Mouse (Mus musculus): ENCODE data around the gene Usf1.

The Usf1 gene

GRCm38 (mm10) chr1:171410947-171411484 is at the start of gene Usf1:
Gene Usf1 (plus strand): TSS chr1:171411313.
- peak; percentile 98 for DNase-seq (ENCODE audit: low spot score)

GRCm38 (mm10) chr1:171365934-171366333 is 45.2 kb upstream of the Usf1 start:
- DNase-seq (ENCODE audit: low spot score) = no peak

- DNase-seq (ENCODE audit: low spot score) = no peak
These were observed 41.1 kb upstream of the Usf1 start, which contains the start of gene Nectin4 for GRCm38 (mm10) chr1:171369845-171370556. Gene Nectin4 (plus strand): TSS chr1:171370099.

- no peak for DNase-seq (ENCODE audit: low spot score)
These were observed 38.2 kb upstream of the Usf1 start for GRCm38 (mm10) chr1:171372880-171373279.

- no peak for DNase-seq (ENCODE audit: low spot score)
These were observed 37.2 kb upstream of the Usf1 start for GRCm38 (mm10) chr1:171373946-171374345.

- DNase-seq (ENCODE audit: low spot score) = peak; percentile 84
These were observed 35.4 kb upstream of the Usf1 start for GRCm38 (mm10) chr1:171375646-171376097.

GRCm38 (mm10) chr1:171378298-171378697 is 32.8 kb upstream of the Usf1 start:
- no peak for DNase-seq (ENCODE audit: low spot score)

- DNase-seq (ENCODE audit: low spot score) = peak; percentile 87
These were observed 31.0 kb upstream of the Usf1 start for GRCm38 (mm10) chr1:171379935-171380599.

GRCm38 (mm10) chr1:171382096-171382620 is 29.0 kb upstream of the Usf1 start:
- no peak for DNase-seq (ENCODE audit: low spot score)

GRCm38 (mm10) chr1:171384361-171384760 is 26.8 kb upstream of the Usf1 start:
- DNase-seq (ENCODE audit: low spot score) = no peak

GRCm38 (mm10) chr1:171385171-171385570 is 25.9 kb upstream of the Usf1 start:
- no peak for DNase-seq (ENCODE audit: low spot score)

- DNase-seq (ENCODE audit: low spot score) = no peak
These were observed 24.0 kb upstream of the Usf1 start for GRCm38 (mm10) chr1:171387099-171387498.

GRCm38 (mm10) chr1:171388376-171389102 is 22.6 kb upstream of the Usf1 start, which contains the start of gene Arhgap30:
Gene Arhgap30 (plus strand): TSS chr1:171388954.
- DNase-seq (ENCODE audit: low spot score) = no peak

GRCm38 (mm10) chr1:171390101-171390500 is 21.0 kb upstream of the Usf1 start:
- no peak for DNase-seq (ENCODE audit: low spot score)

- DNase-seq (ENCODE audit: low spot score) = no peak
These were observed 9.3 kb upstream of the Usf1 start for GRCm38 (mm10) chr1:171401821-171402220.

- no peak for DNase-seq (ENCODE audit: low spot score)
These were observed 8.1 kb upstream of the Usf1 start for GRCm38 (mm10) chr1:171402991-171403390.

- DNase-seq (ENCODE audit: low spot score) = no peak
These were observed 3.9 kb upstream of the Usf1 start for GRCm38 (mm10) chr1:171407263-171407662.

GRCm38 (mm10) chr1:171410231-171410630 is 882 bp upstream of the Usf1 start:
- no peak for DNase-seq (ENCODE audit: low spot score)

GRCm38 (mm10) chr1:171411492-171411941 is 404 bp downstream of the Usf1 start:
- no peak for DNase-seq (ENCODE audit: low spot score)

- peak; percentile 70 for DNase-seq (ENCODE audit: low spot score)
These were observed 908 bp downstream of the Usf1 start for GRCm38 (mm10) chr1:171412001-171412441.

GRCm38 (mm10) chr1:171412446-171412845 is 1.3 kb downstream of the Usf1 start:
- DNase-seq (ENCODE audit: low spot score) = peak; percentile 76

GRCm38 (mm10) chr1:171413608-171414007 is 2.5 kb downstream of the Usf1 start:
- no peak for DNase-seq (ENCODE audit: low spot score)

Data from MN1 (cell line).